Mouse (Mus musculus) cortical plate, adult 2 months (tissue): ENCODE results near the gene Rab5c.

ENCODE experiments used
- CTCF ChIP-seq: fragments of 200-500 bp; IDR thresholded peaks from 2 replicates; pipeline ENCODE4 v1.5.1; 2011; ENCODE audit warnings: mild to moderate bottlenecking, control low read depth, low read length; ENCODE audit not compliant: insufficient read depth; ENCODE audit errors: extremely low read depth
- POLR2A ChIP-seq: fragments of 200-500 bp; IDR thresholded peaks from 2 replicates; pipeline ENCODE4 v1.6.1; 2011; ENCODE audit warnings: mild to moderate bottlenecking, low read length, control low read depth; ENCODE audit not compliant: insufficient read depth; ENCODE audit errors: extremely low read depth

- no peak for TF ChIP-seq CTCF
- TF ChIP-seq POLR2A, result no peak
These were observed 49.6 kb downstream of the Rab5c start for GRCm38 (mm10) chr11:100688443-100688842.
